Mouse (Mus musculus) midbrain, embryonic 12.5 days (tissue): ENCODE results near the gene Uqcc3. TPM values are rescaled to one million over a fixed set of nuclear protein-coding genes. Genes with fewer than 3 reads are reported as not detected.
A peak's percentile ranks its signal among the peaks of the same experiment; 100 is the strongest.

Experiments used
- ATAC-seq: fragments of 200-750 bp; cut with Nextera tagmentation; 2 replicates; pipeline ENCODE4 v1.8.0; 2017; ENCODE audit warnings: low read depth, moderate TSS enrichment, moderate library complexity; ENCODE audit not compliant: low FRiP score
- H3K27ac ChIP-seq: fragments of 300-500 bp; sonication (generic); replicated peaks from 2 replicates; pipeline ENCODE4 v1.5.1; 2016; ENCODE audit warnings: mild to moderate bottlenecking
- H3K27me3 ChIP-seq: fragments of 300-500 bp; sonication (generic); 2 replicates; pipeline ENCODE4 v1.6.1; 2016; ENCODE audit warnings: mild to moderate bottlenecking
- H3K36me3 ChIP-seq: fragments of 300-500 bp; sonication (generic); 2 replicates; pipeline ENCODE4 v1.6.1; 2016
- H3K4me1 ChIP-seq: fragments of 300-500 bp; sonication (generic); 2 replicates; pipeline ENCODE4 v1.6.1; 2016
- H3K4me2 ChIP-seq: fragments of 300-500 bp; sonication (generic); replicated peaks from 2 replicates; pipeline ENCODE4 v1.6.1; 2016; ENCODE audit warnings: mild to moderate bottlenecking, moderate library complexity
- H3K4me3 ChIP-seq: fragments of 300-500 bp; sonication (generic); 2 replicates; pipeline ENCODE4 v1.5.1; 2016; ENCODE audit warnings: mild to moderate bottlenecking
- H3K9ac ChIP-seq: fragments of 300-500 bp; sonication (generic); replicated peaks from 2 replicates; pipeline ENCODE4 v1.6.1; 2016; ENCODE audit warnings: mild to moderate bottlenecking, moderate library complexity
- H3K9me3 ChIP-seq: fragments of 300-500 bp; sonication (generic); 2 replicates; pipeline ENCODE4 v1.6.1; 2016; ENCODE audit warnings: mild to moderate bottlenecking
- WGBS: fragments of 180-500 bp; shearing (Covaris S2); methylation state at CpG from one replicate; pipeline ENCODE4 v1.1.7; 2016; 5-methylcytosine and 5-hydroxymethylcytosine counted together
- polyA plus RNA-seq: library from polyadenylated mRNA; unstranded; fragments of >200 nt; fragmentation: Nextera tagmentation; extraction: Ambion mirVana; gene quantifications from 2 replicates; pipeline ENCODE4 v1.2.1, GENCODE M21; 2016

The Uqcc3 gene
- polyA plus RNA-seq, 1 experiment from 2014 or later = 63.5 TPM

DNA sequence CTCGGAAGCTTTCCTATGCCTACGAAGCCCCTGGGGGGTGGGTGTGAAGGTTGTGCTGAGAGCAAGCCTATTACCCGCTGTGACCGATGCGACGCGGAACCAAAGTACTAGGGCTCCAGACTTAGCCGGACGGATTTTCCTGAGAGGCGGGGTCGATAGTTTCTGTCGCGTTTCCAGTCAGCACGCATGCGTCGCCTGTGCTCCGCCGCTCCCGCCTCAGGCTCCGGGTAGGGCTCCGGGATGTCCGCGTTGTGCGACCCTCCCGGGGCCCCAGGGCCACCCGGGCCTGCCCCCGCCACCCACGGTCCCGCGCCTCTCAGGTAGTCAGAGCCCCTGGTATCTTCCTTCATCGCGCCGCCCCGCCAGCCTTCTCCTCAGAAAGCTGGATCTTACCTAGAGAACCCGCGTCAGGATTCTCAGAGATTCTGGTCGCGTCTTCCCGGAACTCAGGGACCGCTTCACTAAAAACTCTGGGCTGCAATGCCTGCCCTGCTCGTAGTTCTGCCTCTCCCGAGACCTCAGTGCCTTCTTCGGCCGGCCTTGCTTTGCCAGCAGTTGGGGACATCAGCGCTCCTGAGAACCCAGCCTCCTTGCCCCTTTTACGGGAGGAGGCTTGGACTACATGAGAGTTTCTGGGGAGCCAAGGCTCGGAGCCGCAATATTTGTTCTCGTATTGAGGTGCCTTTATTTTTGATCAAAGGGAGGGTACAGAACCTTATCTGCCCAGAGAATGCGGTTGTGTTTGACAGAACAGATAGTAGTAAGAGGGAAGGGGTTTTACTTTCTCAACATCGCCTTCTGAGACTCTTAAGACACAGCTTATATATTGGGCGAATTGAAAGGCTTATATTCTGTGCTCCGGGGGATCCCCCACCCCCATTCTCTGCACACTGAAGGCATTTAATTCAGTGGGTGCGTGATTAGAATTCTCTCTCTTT, 12.4 kb upstream of the Uqcc3 start, which contains the start of gene Ints5:
Ints5 (plus strand) TSS at position 177 of the 938 bp plus-strand sequence.
- no peaks in the 10 kb centered on the region for H3K9me3 ChIP-seq
- peak within 1 kb of the TSS; percentile 85 for H3K27ac ChIP-seq
- H3K4me2 ChIP-seq = peak within 1 kb of the TSS; percentile 80
- WGBS = 3% methylated on average over 54 of the region's 54 CpGs
- no peaks in the 10 kb centered on the region for H3K27me3 ChIP-seq
- peaks cover 39% of the 10 kb centered on the region for H3K36me3 ChIP-seq
- H3K9ac ChIP-seq = peak within 1 kb of the TSS; percentile 96
- peaks cover 29% of the 10 kb centered on the region for H3K4me1 ChIP-seq
- peak within 1 kb of the TSS; percentile 87 for H3K4me3 ChIP-seq
- peak; percentile 36 for ATAC-seq

DNA sequence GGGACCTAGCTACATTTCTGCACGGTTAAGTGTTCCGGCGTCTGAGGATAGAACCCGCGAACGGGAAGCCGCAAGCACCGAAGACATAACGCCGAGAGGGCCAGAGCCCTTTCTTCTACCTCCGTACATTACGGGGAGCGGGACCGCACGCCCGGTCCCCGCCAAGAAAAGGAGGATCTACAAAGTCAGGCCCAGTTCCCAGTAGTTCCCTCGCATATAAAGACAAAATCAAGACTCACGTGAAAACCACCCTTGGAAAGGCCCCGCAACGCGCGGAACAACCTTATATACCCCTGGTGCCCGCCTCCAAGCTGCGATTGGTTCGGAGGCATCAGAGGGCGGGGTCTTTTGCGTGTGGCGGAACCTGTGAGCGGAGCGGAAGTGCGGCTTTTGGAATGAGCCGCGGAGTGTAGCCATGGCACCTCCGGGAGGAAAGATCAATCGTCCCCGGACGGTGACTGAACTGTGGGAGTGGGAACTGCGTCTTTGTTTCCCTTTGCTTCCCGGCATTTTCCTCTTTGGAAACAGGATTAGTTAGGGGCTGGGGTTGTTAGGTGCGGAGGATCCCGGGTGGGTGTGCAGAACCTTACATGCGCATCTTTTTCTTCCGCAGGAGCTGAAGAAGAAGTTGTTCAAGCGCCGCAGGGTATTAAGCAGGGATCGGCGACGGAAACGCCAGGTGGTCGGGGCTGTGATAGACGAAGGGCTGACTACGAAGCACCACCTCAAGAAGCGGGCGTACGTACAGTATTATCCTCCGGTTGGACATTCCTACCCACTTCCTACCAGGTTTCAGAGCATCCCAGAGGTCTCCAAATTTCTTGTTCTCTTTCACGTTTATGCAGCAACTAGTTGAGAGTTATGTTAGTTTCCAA, 8.0 kb upstream of the Uqcc3 start, which contains the start of the genes 1810009A15Rik and Gm49416:
1810009A15Rik (plus strand) TSS at position 343 of the 875 bp plus-strand sequence.
Gm49416 (plus strand) TSS at position 416 of the 875 bp plus-strand sequence.
- peak; percentile 96 for ATAC-seq
- Histone ChIP-seq H3K4me3 (peak within 1 kb of the TSS; percentile 67), H3K9ac (peak within 1 kb of the TSS; percentile 81), H3K27me3 (no peaks in the 10 kb centered on the region), H3K27ac (peak within 1 kb of the TSS; percentile 85), H3K36me3 (peaks cover 16% of the 10 kb centered on the region), H3K4me1 (peaks cover 25% of the 10 kb centered on the region), H3K9me3 (no peaks in the 10 kb centered on the region), H3K4me2 (peak within 1 kb of the TSS; percentile 75)
- WGBS = under 1% methylated on average over 58 of the region's 58 CpGs

GRCm38 (mm10) chr19:8887585-8888463, 7.1 kb upstream of the Uqcc3 start:
- peak overlapping the region; percentile 81 for H3K9ac ChIP-seq
- WGBS = 16% methylated on average over 19 of the region's 19 CpGs
- H3K4me3 ChIP-seq = peak overlapping the region; percentile 67
- H3K4me1 ChIP-seq = peaks cover 20% of the 10 kb centered on the region
- ATAC-seq = no peak
- H3K27me3 ChIP-seq = no peaks in the 10 kb centered on the region
- peaks cover 16% of the 10 kb centered on the region for H3K36me3 ChIP-seq
- H3K27ac ChIP-seq = peak overlapping the region; percentile 85
- H3K4me2 ChIP-seq = peak overlapping the region; percentile 75
- no peaks in the 10 kb centered on the region for H3K9me3 ChIP-seq

DNA sequence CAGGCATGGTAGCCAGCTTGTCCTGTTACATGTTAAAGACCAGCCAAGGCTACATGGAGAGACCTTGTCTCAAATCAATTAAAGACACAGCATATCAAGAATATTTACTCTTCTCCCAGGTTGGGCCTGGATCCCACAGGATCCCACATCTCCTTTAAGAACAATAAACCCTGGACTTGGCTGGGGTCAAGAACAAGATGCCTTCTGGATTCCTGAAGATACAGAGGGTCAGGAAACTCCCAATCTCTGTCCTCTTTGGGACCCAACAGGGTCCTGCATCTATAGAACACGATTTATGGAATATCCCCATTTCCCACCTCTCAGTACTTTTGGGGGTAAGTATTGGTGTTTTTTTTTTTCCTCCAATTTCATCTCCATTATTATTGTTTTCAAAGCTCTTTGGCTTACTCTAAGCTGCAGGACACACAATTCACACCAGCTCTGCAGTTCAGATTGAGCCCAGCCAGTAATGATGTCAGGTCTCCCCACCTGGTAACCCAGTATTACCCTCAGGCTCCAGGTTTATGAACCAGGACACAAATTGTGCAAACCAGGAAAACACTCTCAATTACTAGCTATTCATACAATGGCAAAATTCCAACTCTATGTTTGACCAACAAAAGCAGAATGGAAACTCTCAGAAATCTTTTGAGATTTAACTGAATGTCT, 6.3 kb upstream of the Uqcc3 start:
- Histone ChIP-seq H3K36me3 (peaks cover 16% of the 10 kb centered on the region), H3K4me1 (peaks cover 20% of the 10 kb centered on the region), H3K27ac (no peak overlapping the region), H3K9ac (no peak overlapping the region), H3K9me3 (no peaks in the 10 kb centered on the region), H3K4me2 (peak overlapping the region; percentile 75), H3K27me3 (no peaks in the 10 kb centered on the region), H3K4me3 (no peak overlapping the region)
- WGBS = 42% methylated on average over 1 of the region's 1 CpGs
- no peak for ATAC-seq

DNA sequence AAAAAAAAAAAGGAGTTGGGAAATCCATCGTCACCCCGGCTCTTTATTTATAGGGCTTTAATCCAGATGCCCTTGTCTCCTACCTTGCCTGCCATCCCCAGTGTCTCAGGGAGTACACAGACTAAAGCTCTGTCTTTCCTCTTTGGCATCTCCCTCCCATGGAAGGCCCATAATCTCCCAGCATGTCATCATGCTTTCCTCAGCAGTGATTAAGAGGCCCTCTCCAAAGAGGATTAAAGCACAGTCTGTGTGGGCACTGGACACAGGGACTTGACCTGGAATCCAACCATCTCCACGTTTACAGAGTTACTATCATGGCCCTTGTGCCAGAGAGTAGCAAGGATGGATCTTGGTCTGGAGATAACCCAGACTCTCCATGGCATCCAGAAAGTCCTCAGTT, 2.9 kb upstream of the Uqcc3 start, which contains the start of the genes Lbhd1 and Gm49403:
Lbhd1 (plus strand) TSS at position 117 of the 400 bp plus-strand sequence.
Gm49403 (plus strand) TSS at position 315 of the 400 bp plus-strand sequence.
- ATAC-seq = no peak
- 65% methylated on average over 3 of the region's 3 CpGs for WGBS
- H3K4me2 ChIP-seq = no peak within 1 kb of the TSS

GRCm38 (mm10) chr19:8881034-8881392, 290 bp upstream of the Uqcc3 start:
- no peak overlapping the region for H3K27ac ChIP-seq
- H3K27me3 ChIP-seq = no peaks in the 10 kb centered on the region
- H3K9ac ChIP-seq = peak overlapping the region; percentile 80
- H3K9me3 ChIP-seq = no peaks in the 10 kb centered on the region
- peak overlapping the region; percentile 69 for H3K4me3 ChIP-seq
- 0 out of 2 replicates have a peak, but pooled peaks have one; percentile 8 for ATAC-seq
- peaks cover 12% of the 10 kb centered on the region for H3K4me1 ChIP-seq
- peaks cover 21% of the 10 kb centered on the region for H3K36me3 ChIP-seq
- H3K4me2 ChIP-seq = peak overlapping the region; percentile 92
- WGBS = 14% methylated on average over 3 of the region's 3 CpGs

More for the DNA sequence above, 2.9 kb upstream of the Uqcc3 start, which contains the start of the genes Lbhd1 and Gm49403:
- no peak within 1 kb of the TSS for H3K9ac ChIP-seq
- H3K4me1 ChIP-seq = peaks cover 23% of the 10 kb centered on the region
- H3K27ac ChIP-seq = no peak within 1 kb of the TSS
- H3K4me3 ChIP-seq = no peak within 1 kb of the TSS
- H3K27me3 ChIP-seq = no peaks in the 10 kb centered on the region
- H3K9me3 ChIP-seq = no peaks in the 10 kb centered on the region
- H3K36me3 ChIP-seq = 0 out of 2 replicates have a peak, but pooled peaks cover 3% of the 10 kb centered on the region

GRCm38 (mm10) chr19:8875031-8875430, 5.7 kb downstream of the Uqcc3 start:
- 95% methylated on average over 7 of the region's 7 CpGs for WGBS

GRCm38 (mm10) chr19:8872266-8872840, 8.4 kb downstream of the Uqcc3 start:
- peak overlapping the region; percentile 91 for H3K4me2 ChIP-seq
- WGBS = 75% methylated on average over 10 of the region's 10 CpGs
- H3K9me3 ChIP-seq = no peaks in the 10 kb centered on the region
- ATAC-seq = no peak
- H3K36me3 ChIP-seq = peaks cover 43% of the 10 kb centered on the region
- peak overlapping the region; percentile 93 for H3K4me3 ChIP-seq
- peak overlapping the region; percentile 73 for H3K27ac ChIP-seq
- H3K4me1 ChIP-seq = peaks cover 13% of the 10 kb centered on the region
- H3K9ac ChIP-seq = peak overlapping the region; percentile 94
- no peaks in the 10 kb centered on the region for H3K27me3 ChIP-seq

More at GRCm38 (mm10) chr19:8875031-8875430, 5.7 kb downstream of the Uqcc3 start:
- no peak overlapping the region for H3K27ac ChIP-seq
- ATAC-seq = no peak
- H3K27me3 ChIP-seq = no peaks in the 10 kb centered on the region
- no peaks in the 10 kb centered on the region for H3K9me3 ChIP-seq
- peaks cover 51% of the 10 kb centered on the region for H3K36me3 ChIP-seq
- H3K4me1 ChIP-seq = peaks cover 19% of the 10 kb centered on the region
- no peak overlapping the region for H3K4me3 ChIP-seq
- no peak overlapping the region for H3K4me2 ChIP-seq
- H3K9ac ChIP-seq = no peak overlapping the region

- WGBS = 1% methylated on average over 59 of the region's 59 CpGs
- Histone ChIP-seq H3K9me3 (no peaks in the 10 kb centered on the region), H3K36me3 (peaks cover 35% of the 10 kb centered on the region), H3K4me2 (peak within 1 kb of the TSS; percentile 91), H3K9ac (peak within 1 kb of the TSS; percentile 94), H3K4me1 (peaks cover 13% of the 10 kb centered on the region), H3K4me3 (peak within 1 kb of the TSS; percentile 93), H3K27ac (peak within 1 kb of the TSS; percentile 73), H3K27me3 (no peaks in the 10 kb centered on the region)
- ATAC-seq = peak; percentile 99
Observed at GRCm38 (mm10) chr19:8871267-8872186, 9.2 kb downstream of the Uqcc3 start, which contains the start of gene Ubxn1. TSS of gene Ubxn1 (plus strand) at chr19:8871496.
